Mouse (Mus musculus): Measurements from ENCODE around the gene Uqcc3. TPM values are rescaled to one million over a fixed set of nuclear protein-coding genes. Genes with fewer than 3 reads are reported as not detected.

Gene Uqcc3
- total RNA-seq (2023), result 10 to 100 TPM; 19.3 to 24.4 TPM

GRCm38 (mm10) chr19:8880311-8881033, at the start of gene Uqcc3:
Gene Uqcc3, minus strand, starts transcription at chr19:8880923.

GRCm38 (mm10) chr19:8929224-8930088, 48.7 kb upstream of the Uqcc3 start, which contains the start of the genes Rom1 and Eml3:
Gene Rom1, minus strand, starts transcription at chr19:8929356.
Gene Eml3, plus strand, starts transcription at chr19:8929552.

DNA sequence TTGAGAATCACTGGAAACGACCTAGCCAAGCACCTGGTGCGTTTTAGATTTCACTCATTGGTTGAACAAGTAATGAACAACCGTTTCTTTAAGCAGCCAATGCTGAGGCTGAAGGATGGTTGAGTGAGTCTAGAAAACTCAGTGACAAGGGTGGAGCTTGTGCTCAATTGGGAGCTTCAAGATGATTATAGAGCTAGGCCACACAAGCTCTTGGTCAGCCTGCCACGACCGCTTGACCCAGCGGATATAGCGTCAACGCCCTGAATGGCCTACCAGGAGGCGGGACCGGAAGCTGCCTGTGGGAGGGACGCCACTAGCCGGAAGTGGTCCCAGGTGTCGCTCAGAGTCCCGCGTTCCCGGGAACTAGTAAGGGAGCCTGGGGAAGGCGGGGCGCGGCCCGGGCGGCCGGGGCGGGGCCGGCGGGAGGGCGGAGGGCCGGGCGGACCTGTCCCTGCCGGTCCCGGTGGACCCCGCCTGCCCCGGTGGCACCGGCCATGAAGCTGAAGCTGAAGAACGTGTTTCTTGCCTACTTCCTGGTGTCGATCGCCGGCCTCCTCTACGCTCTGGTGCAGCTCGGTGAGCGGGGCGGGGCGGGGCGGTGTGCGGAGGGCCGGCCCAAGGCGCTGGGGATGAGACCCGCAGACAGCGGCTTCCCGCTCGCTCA, 39.5 kb upstream of the Uqcc3 start, which contains the start of gene B3gat3:
TSS of gene B3gat3 (plus strand) at position 302 of the 664 bp plus-strand sequence.

DNA sequence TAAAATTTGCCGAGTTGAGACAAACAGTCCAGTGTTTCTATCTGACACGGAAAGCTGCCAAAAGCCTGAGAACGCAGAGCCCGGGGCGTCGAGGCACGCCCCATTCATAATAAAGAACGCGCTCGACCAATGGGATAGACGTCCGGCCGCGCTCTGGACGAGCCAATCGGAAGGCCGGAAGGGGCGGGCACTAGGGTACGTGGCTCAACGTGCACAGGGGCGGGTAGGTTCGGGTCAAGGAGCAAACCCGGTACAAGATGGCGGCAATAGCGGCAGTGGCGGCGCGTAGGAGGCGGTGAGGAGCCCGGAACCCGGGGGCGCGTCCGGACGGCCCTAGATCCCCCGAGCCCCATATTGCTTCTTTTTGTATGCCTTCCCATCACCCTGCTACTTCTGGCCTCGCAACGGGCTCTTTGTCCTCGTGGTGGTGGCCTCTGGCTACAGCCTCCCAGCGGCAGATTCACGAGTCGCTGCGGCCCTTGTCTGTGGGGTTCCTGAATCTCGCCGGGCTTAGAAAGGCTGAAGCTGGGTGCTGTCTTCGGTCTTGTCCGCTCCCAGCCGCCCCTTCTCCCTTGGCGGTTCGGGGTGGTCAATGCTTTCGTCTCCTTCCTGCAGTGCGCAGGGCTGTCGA, 17.3 kb upstream of the Uqcc3 start, which contains the start of gene Ganab:
TSS of gene Ganab (plus strand) at position 207 of the 631 bp plus-strand sequence.

DNA sequence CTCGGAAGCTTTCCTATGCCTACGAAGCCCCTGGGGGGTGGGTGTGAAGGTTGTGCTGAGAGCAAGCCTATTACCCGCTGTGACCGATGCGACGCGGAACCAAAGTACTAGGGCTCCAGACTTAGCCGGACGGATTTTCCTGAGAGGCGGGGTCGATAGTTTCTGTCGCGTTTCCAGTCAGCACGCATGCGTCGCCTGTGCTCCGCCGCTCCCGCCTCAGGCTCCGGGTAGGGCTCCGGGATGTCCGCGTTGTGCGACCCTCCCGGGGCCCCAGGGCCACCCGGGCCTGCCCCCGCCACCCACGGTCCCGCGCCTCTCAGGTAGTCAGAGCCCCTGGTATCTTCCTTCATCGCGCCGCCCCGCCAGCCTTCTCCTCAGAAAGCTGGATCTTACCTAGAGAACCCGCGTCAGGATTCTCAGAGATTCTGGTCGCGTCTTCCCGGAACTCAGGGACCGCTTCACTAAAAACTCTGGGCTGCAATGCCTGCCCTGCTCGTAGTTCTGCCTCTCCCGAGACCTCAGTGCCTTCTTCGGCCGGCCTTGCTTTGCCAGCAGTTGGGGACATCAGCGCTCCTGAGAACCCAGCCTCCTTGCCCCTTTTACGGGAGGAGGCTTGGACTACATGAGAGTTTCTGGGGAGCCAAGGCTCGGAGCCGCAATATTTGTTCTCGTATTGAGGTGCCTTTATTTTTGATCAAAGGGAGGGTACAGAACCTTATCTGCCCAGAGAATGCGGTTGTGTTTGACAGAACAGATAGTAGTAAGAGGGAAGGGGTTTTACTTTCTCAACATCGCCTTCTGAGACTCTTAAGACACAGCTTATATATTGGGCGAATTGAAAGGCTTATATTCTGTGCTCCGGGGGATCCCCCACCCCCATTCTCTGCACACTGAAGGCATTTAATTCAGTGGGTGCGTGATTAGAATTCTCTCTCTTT, 12.4 kb upstream of the Uqcc3 start, which contains the start of gene Ints5:
TSS of gene Ints5 (plus strand) at position 177 of the 938 bp plus-strand sequence.

GRCm38 (mm10) chr19:8888511-8889385, 8.0 kb upstream of the Uqcc3 start, which contains the start of the genes 1810009A15Rik and Gm49416:
Gene 1810009A15Rik, plus strand, starts transcription at chr19:8888853.
Gene Gm49416, plus strand, starts transcription at chr19:8888926.

GRCm38 (mm10) chr19:8883616-8884015, 2.9 kb upstream of the Uqcc3 start, which contains the start of the genes Lbhd1 and Gm49403:
Gene Lbhd1, plus strand, starts transcription at chr19:8883732.
Gene Gm49403, plus strand, starts transcription at chr19:8883930.

GRCm38 (mm10) chr19:8871267-8872186, 9.2 kb downstream of the Uqcc3 start, which contains the start of gene Ubxn1:
Gene Ubxn1, plus strand, starts transcription at chr19:8871496.

GRCm38 (mm10) chr19:8850402-8850901, 30.3 kb downstream of the Uqcc3 start, which contains the start of gene Lrrn4cl:
Gene Lrrn4cl, plus strand, starts transcription at chr19:8850768.

DNA sequence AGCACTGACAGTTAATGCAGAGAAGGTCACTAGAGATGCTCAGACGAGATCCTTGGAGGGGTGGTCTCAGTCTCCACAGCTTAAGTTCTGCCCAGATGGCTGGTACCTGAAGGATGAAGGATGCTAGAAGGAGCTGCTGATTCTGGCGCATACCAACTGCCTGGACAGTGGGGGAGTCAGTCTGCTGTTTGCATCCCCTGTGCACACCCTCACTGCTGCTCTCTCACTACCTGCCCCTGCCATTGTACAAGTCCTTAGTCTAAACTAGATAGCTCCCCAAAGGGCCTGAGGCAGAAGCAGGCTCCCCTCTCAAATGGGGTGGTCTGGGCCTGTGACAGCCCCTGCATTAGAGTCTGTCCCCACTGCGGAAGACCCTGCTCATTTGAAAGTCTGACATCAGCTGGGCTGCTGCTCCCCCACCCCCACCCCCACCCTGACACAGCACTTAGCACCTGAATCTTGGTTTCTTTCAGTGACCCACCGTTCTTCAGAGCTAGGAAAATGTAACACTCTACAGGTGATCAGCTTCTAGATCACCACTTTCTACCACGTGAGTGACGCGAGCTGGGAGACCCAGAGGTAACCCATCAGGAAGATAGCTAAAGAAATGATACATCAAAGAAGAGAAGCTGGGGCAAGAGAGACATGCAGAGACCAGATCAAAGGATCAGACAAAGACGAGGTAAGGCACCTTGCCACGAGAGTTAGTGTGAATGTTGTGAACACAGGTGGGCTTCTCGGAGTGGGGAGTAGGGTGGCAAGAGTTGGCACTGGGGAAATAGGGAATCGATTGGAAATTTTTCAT, 41.4 kb downstream of the Uqcc3 start, which contains the start of gene Gng3:
TSS of gene Gng3 (minus strand) at position 92 of the 805 bp plus-strand sequence.

GRCm38 (mm10) chr19:8837251-8837791, 43.4 kb downstream of the Uqcc3 start, which contains the start of gene Bscl2:
Gene Bscl2, plus strand, starts transcription at chr19:8837467.

Other genes with a start within 250 kb of the Uqcc3 start
- not detected for gene Chrm1, start 217.1 kb downstream of the Uqcc3 start, total RNA-seq (2023)
- 100 to 1,000 TPM; 198 to 224 TPM for gene Slc3a2, start 157.6 kb downstream of the Uqcc3 start, total RNA-seq (2023)
- gene Wdr74, start 145.1 kb downstream of the Uqcc3 start, total RNA-seq (2023), result 10 to 100 TPM; 41.0 to 42.9 TPM
- gene 1700092M07Rik, start 140.2 kb downstream of the Uqcc3 start, total RNA-seq (2023), result 1 to 10 TPM in 1 of 2 experiments, not detected in 1; 1.8 TPM
- 100 to 1,000 TPM; 158 to 163 TPM for gene Stx5a, start 139.5 kb downstream of the Uqcc3 start, total RNA-seq (2023)
- 100 to 1,000 TPM; 220 to 231 TPM for gene Nxf1, start 123.8 kb downstream of the Uqcc3 start, total RNA-seq (2023)
- 10 to 100 TPM; 30.2 to 33.8 TPM for gene Tmem223, start 109.9 kb downstream of the Uqcc3 start, total RNA-seq (2023)
- 100 to 1,000 TPM; 114 to 120 TPM for gene Tmem179b, start 106.5 kb downstream of the Uqcc3 start, total RNA-seq (2023)
- gene Taf6l, start 94.5 kb downstream of the Uqcc3 start, total RNA-seq (2023), result 10 to 100 TPM; 11.3 to 13.8 TPM
- 10 to 100 TPM; 57.5 to 68.0 TPM for gene Polr2g, start 82.3 kb downstream of the Uqcc3 start, total RNA-seq (2023)
- 1 to 10 TPM; 2.1 to 3.1 TPM for gene Zbtb3, start 78.4 kb downstream of the Uqcc3 start, total RNA-seq (2023)
- 10 to 100 TPM; 31.1 to 35.2 TPM for gene Ttc9c, start 61.6 kb downstream of the Uqcc3 start, total RNA-seq (2023)
- gene Hnrnpul2, start 60.9 kb downstream of the Uqcc3 start, total RNA-seq (2023), result 100 to 1,000 TPM; 107 to 124 TPM
- 10 to 100 TPM; 21.6 to 27.8 TPM for gene AC129217.1, start 51.1 kb downstream of the Uqcc3 start, total RNA-seq (2023)
- gene Bscl2, start 43.5 kb downstream of the Uqcc3 start, total RNA-seq (2023), result 100 to 1,000 TPM in 1 of 2 experiments, 10 to 100 TPM in 1; 97.1 to 109 TPM
- gene Gng3, start 41.7 kb downstream of the Uqcc3 start, total RNA-seq (2023), result not detected
- under 1 TPM; 0.27 to 0.55 TPM for gene Lrrn4cl, start 30.2 kb downstream of the Uqcc3 start, total RNA-seq (2023)
- gene Ubxn1, start 9.4 kb downstream of the Uqcc3 start, total RNA-seq (2023), result 100 to 1,000 TPM; 107 to 138 TPM
- gene Lbhd1, start 2.8 kb upstream of the Uqcc3 start, total RNA-seq (2023), result 10 to 100 TPM; 11.6 to 16.5 TPM
- gene Gm49403, start 3.0 kb upstream of the Uqcc3 start, total RNA-seq (2023), result not detected
- gene 1810009A15Rik, start 7.9 kb upstream of the Uqcc3 start, total RNA-seq (2023), result 10 to 100 TPM; 32.3 to 36.4 TPM
- gene Gm49416, start 8.0 kb upstream of the Uqcc3 start, total RNA-seq (2023), result 1 to 10 TPM in 1 of 2 experiments, not detected in 1; 6.1 TPM
- gene Ints5, start 12.1 kb upstream of the Uqcc3 start, total RNA-seq (2023), result 10 to 100 TPM; 13.1 to 16.0 TPM
- gene Ganab, start 17.1 kb upstream of the Uqcc3 start, total RNA-seq (2023), result 100 to 1,000 TPM; 114 to 122 TPM
- 10 to 100 TPM; 48.9 to 52.6 TPM for gene B3gat3, start 39.5 kb upstream of the Uqcc3 start, total RNA-seq (2023)
- 1 to 10 TPM; 2.6 to 3.1 TPM for gene Rom1, start 48.4 kb upstream of the Uqcc3 start, total RNA-seq (2023)
- 10 to 100 TPM; 62.0 to 62.9 TPM for gene Eml3, start 48.6 kb upstream of the Uqcc3 start, total RNA-seq (2023)
- gene Mta2, start 61.0 kb upstream of the Uqcc3 start, total RNA-seq (2023), result 100 to 1,000 TPM; 112 to 114 TPM
- 10 to 100 TPM; 15.6 to 15.7 TPM for gene Tut1, start 72.9 kb upstream of the Uqcc3 start, total RNA-seq (2023)
- gene Eef1g, start 86.1 kb upstream of the Uqcc3 start, total RNA-seq (2023), result 100 to 1,000 TPM; 194 to 241 TPM
- gene Ahnak, start 108.4 kb upstream of the Uqcc3 start, total RNA-seq (2023), result 1,000 to 10,000 TPM; 1,396 to 1,409 TPM
- not detected for gene Scgb1a1, start 207.0 kb upstream of the Uqcc3 start, total RNA-seq (2023)